Mouse (Mus musculus): ENCODE measurements around the gene Ptgr1. TPM values are rescaled to one million over a fixed set of nuclear protein-coding genes. Genes with fewer than 3 reads are reported as not detected.
A peak's percentile ranks its signal among the peaks of the same experiment; 100 is the strongest.

Gene Ptgr1
- polyA plus RNA-seq, 1 experiment from 2014 or later: 12.1 TPM

DNA sequence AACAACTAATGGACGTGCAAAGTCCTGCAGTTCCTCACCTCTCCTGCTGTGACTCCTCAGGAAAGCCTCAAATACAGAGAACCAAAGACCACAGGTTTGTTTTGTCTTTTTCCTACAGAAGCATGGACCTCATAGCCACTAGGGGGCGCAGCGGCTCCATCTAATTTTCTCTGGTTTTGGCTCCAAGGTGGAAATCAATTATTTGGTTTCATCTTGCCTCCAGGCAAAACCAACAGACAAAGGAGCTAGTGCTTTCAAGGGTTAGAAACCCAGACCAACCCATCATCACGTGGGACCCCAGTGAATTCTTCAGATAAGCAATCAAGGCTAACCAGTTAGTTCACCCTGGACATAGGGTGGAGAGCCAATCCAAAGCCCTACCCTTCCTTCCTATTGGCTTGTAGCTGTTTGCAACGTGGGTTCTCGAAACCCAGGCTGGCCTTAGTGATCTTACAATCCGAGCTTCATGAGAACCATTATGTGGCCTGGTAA is 1.7 kb downstream of the Ptgr1 start:
- Histone ChIP-seq H3K27ac (no peak overlapping the region), H3K4me2 (replicated peaks) (no peak overlapping the region), H3K4me3 (no peak overlapping the region), H3K4me1 (no peaks in the 10 kb centered on the region), H3K9ac (no peak overlapping the region), H3K27me3 (replicated peaks) (no peaks in the 10 kb centered on the region), H3K9me3 (no peaks in the 10 kb centered on the region), H3K36me3 (no peaks in the 10 kb centered on the region)
- 27% methylated on average over 7 of the region's 7 CpGs for WGBS
- 0 out of 2 replicates have a peak, but pooled peaks have one; percentile 14 for ATAC-seq (ENCODE audit: low FRiP score, low read depth)

DNA sequence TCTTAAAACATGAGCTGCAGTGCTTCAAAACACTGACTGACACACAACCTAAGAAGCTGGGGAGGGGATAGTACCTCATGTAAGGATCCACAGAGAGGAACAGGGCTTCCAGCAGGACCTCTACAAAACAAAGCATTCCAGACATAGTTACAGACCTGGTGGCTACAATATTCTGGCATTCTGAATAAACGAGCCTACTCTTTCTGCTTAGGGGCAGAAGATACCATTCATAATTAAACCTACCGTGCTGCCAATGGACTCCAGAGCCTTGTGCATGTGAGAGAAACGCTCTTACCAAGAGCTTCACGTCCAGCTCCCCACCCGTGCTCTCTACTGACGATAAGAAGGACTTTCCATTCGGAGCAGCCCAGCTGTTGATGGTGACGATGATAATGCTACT is 4.1 kb downstream of the Ptgr1 start:
- no peak overlapping the region for H3K4me3 ChIP-seq
- 91% methylated on average over 8 of the region's 8 CpGs for WGBS

DNA sequence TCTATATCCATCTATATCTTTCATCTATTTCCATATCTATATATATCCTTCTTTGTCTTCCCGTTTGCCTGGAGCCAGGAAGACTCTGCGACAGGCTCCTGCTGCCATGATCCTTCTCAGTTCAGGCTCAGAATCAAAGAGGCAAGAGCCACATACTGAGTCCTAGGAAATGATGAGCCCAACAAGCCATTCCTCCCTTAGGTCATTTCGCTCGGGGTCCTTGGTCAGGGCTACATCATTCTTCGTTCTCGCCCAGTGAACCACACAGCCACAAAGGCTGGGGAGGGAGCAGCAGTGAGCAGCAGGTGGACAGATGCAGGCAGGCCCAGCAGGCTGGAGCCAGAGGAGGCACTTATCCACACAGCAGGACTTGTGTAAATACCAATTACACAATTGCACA is 5.5 kb downstream of the Ptgr1 start:
- no peak for ATAC-seq (ENCODE audit: low FRiP score, low read depth)
- 63% methylated on average over 6 of the region's 6 CpGs for WGBS
- no peaks in the 10 kb centered on the region for H3K36me3 ChIP-seq

More for the DNA sequence above, 4.1 kb downstream of the Ptgr1 start:
- Histone ChIP-seq H3K9ac (no peak overlapping the region), H3K4me1 (no peaks in the 10 kb centered on the region), H3K4me2 (replicated peaks) (no peak overlapping the region), H3K27me3 (replicated peaks) (no peaks in the 10 kb centered on the region), H3K27ac (no peak overlapping the region), H3K36me3 (no peaks in the 10 kb centered on the region), H3K9me3 (no peaks in the 10 kb centered on the region)
- ATAC-seq (ENCODE audit: low FRiP score, low read depth): no peak

DNA sequence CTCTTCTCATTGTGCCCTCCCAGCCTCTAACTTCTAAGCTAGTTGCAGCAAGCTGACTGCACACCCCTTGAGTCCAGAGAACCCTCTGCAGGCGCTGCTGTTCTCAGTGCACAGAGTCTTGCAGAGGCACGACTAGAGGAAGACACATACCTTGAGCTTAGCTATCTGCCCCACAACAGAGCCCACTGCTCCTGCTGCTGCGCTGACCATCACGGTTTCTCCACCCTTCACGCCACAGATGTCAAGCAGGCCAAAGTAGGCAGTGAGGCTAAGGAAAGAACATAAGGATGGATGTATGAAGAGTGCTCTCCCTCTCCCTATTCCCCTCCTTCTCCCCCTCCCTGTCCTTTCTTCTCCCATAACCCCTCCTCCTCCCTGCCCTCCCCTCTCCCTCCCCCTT is 11.2 kb downstream of the Ptgr1 start:
- Histone ChIP-seq H3K4me1 (no peaks in the 10 kb centered on the region), H3K9ac (no peak overlapping the region), H3K36me3 (no peaks in the 10 kb centered on the region), H3K4me2 (replicated peaks) (no peak overlapping the region), H3K27me3 (replicated peaks) (no peaks in the 10 kb centered on the region), H3K27ac (no peak overlapping the region), H3K9me3 (no peaks in the 10 kb centered on the region), H3K4me3 (no peak overlapping the region)
- no peak for ATAC-seq (ENCODE audit: low FRiP score, low read depth)
- WGBS: 90% methylated on average over 5 of the region's 5 CpGs

More for the DNA sequence above, 5.5 kb downstream of the Ptgr1 start:
- Histone ChIP-seq H3K4me1 (no peaks in the 10 kb centered on the region), H3K9me3 (no peaks in the 10 kb centered on the region), H3K27me3 (replicated peaks) (no peaks in the 10 kb centered on the region), H3K27ac (no peak overlapping the region), H3K4me2 (replicated peaks) (no peak overlapping the region), H3K9ac (no peak overlapping the region), H3K4me3 (no peak overlapping the region)

DNA sequence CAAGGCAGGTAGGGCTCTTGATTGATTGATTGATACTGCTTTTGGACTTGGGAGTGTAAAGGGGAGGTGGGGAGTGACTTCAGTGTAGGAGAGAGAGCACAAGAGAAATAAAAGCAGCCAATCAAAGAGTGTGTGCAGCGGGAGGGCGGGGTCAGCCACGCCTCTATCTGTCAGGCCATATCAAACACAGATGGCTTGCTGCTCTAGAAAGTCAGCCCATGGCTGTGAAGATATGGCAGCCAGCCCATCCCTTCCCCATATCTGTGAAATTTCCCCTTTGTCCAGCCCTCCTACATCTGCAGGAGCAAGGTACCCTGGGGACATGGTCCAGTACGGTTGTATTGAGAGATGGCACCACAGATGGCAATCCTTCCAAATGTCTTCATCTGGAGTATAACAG is 16.2 kb downstream of the Ptgr1 start:
- WGBS: 82% methylated on average over 4 of the region's 4 CpGs
- no peak for ATAC-seq (ENCODE audit: low FRiP score, low read depth)
- no peak overlapping the region for H3K27ac ChIP-seq

DNA sequence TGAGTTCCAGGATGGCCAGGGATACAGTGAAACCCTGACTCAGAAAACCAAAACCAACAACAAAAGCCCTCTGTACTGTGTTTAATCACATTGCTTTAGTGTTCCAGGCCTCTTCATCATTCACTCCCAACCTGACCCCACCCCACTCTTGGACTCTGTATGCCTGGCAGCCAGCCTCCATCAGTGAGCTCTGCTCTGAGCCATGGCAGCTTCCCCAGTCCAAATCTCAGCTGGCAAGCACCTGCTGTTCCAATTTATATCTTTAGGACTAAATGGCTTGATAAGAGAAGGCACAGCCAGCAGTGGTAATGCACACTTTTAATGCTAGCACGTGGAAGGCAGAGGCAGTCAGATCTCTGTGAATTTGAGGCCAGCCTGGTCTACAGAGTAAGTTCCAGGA is 21.8 kb downstream of the Ptgr1 start:
- WGBS: 90% methylated on average over 1 of the region's 1 CpGs
- Histone ChIP-seq H3K4me3 (no peak overlapping the region), H3K9ac (no peak overlapping the region), H3K4me2 (replicated peaks) (no peak overlapping the region), H3K4me1 (no peaks in the 10 kb centered on the region), H3K27ac (no peak overlapping the region), H3K9me3 (no peaks in the 10 kb centered on the region), H3K36me3 (no peaks in the 10 kb centered on the region), H3K27me3 (replicated peaks) (no peaks in the 10 kb centered on the region)
- no peak for ATAC-seq (ENCODE audit: low FRiP score, low read depth)

More for the DNA sequence above, 16.2 kb downstream of the Ptgr1 start:
- Histone ChIP-seq H3K9me3 (no peaks in the 10 kb centered on the region), H3K36me3 (no peaks in the 10 kb centered on the region), H3K27me3 (replicated peaks) (no peaks in the 10 kb centered on the region), H3K9ac (no peak overlapping the region), H3K4me2 (replicated peaks) (no peak overlapping the region), H3K4me3 (no peak overlapping the region), H3K4me1 (no peaks in the 10 kb centered on the region)

DNA sequence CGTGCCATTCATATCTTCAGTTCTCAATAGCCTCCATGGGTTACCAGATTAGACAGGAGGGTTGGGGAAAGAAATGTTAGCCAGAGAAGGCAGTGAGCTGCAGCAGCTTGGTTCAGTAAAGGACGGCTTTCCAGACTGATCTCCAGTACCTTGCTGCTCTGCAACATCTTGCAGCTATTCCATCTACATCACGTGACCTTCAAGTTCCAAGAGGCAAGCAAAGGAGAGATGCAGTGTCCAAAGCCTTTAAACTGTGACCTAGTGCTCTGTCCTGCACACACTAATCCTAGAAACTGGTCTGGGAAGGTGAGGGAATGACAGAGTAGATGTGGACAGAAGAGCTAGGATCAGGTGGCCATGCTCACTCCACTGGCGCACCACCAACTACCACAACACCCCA is 23.6 kb downstream of the Ptgr1 start:
- no peak for ATAC-seq (ENCODE audit: low FRiP score, low read depth)
- 95% methylated on average over 4 of the region's 4 CpGs for WGBS
- H3K9me3 ChIP-seq: no peaks in the 10 kb centered on the region
- H3K4me3 ChIP-seq: no peak overlapping the region
- H3K27ac ChIP-seq: no peak overlapping the region
- no peak overlapping the region for H3K9ac ChIP-seq
- H3K4me2 ChIP-seq (replicated peaks): no peak overlapping the region
- H3K36me3 ChIP-seq: no peaks in the 10 kb centered on the region
- H3K4me1 ChIP-seq: no peaks in the 10 kb centered on the region
- no peaks in the 10 kb centered on the region for H3K27me3 ChIP-seq (replicated peaks)

DNA sequence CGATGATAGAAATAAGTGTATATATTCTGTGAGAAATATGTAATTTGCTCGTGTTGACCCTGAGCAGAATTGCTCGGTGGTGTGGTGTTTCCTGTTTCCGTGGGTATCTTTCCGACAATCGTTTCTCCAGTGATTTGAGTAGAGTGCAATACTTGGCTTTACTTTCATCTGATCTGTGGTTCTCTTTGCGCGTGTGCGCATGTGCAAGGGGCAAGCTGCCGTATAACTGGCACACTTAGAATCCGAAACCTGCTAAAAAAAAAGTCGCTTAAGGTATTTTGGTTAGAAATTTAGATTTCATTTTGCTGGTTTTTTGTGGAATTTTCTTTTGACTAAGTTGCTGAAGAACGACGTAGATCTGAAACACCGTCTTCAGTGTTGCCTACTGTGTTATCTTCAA is 25.2 kb downstream of the Ptgr1 start:
- Histone ChIP-seq H3K36me3 (0 out of 2 replicates have a peak, but pooled peaks cover 5% of the 10 kb centered on the region), H3K9ac (no peak overlapping the region), H3K9me3 (no peaks in the 10 kb centered on the region), H3K27me3 (replicated peaks) (no peaks in the 10 kb centered on the region), H3K4me3 (no peak overlapping the region), H3K27ac (no peak overlapping the region), H3K4me1 (no peaks in the 10 kb centered on the region), H3K4me2 (replicated peaks) (no peak overlapping the region)
- 96% methylated on average over 15 of the region's 15 CpGs for WGBS
- no peak for ATAC-seq (ENCODE audit: low FRiP score, low read depth)

DNA sequence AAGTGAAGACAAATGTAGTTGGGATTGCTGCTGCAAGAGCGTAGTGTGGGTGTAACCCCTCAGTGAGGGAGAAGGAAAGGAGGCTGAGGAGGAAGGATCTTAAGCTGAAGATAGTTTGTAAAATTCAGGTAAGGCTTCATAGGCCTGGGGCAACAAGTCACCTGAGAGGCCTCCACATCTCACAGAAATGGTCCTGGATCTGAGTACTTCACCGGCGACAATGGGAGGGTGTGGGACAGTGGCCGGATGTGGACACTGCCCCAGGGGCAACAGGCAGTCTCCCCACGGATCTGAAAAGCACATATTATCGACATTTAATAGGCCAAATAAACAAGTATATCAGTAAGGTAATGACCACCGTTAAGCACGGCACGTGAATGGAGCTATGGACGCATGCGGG is 34.3 kb downstream of the Ptgr1 start:
- Histone ChIP-seq H3K4me3 (no peak overlapping the region), H3K9me3 (no peaks in the 10 kb centered on the region), H3K27ac (no peak overlapping the region), H3K36me3 (0 out of 2 replicates have a peak, but pooled peaks cover 5% of the 10 kb centered on the region), H3K4me1 (no peaks in the 10 kb centered on the region), H3K9ac (no peak overlapping the region), H3K4me2 (replicated peaks) (no peak overlapping the region), H3K27me3 (replicated peaks) (no peaks in the 10 kb centered on the region)
- WGBS: 92% methylated on average over 11 of the region's 11 CpGs
- ATAC-seq (ENCODE audit: low FRiP score, low read depth): no peak

DNA sequence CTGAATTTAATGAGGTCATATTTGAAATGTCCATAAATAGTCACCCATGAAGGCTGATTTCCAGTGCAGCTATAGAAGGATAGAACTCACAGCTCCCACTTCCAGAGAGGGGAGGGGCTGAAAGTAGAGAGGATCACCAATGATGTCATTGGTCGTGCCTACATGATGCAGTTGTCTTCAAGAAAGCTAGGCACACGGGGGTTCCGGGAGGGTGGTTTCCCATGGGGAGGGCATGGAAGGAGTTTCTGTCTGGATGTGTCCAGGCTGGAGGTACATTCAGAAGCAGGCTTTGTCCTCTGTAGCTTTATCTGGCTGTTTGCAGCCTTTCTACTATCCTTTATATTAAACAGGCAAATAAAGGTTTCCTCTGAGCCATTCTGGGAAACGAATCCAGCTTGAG is 38.5 kb downstream of the Ptgr1 start:
- Histone ChIP-seq H3K36me3 (no peaks in the 10 kb centered on the region), H3K9me3 (no peaks in the 10 kb centered on the region), H3K9ac (no peak overlapping the region), H3K4me1 (peaks cover 8% of the 10 kb centered on the region; the same call in 1 of the 2 replicates), H3K27ac (no peak overlapping the region), H3K4me3 (no peak overlapping the region), H3K27me3 (replicated peaks) (peaks cover 7% of the 10 kb centered on the region), H3K4me2 (replicated peaks) (no peak overlapping the region)
- WGBS: 87% methylated on average over 4 of the region's 4 CpGs
- no peak for ATAC-seq (ENCODE audit: low FRiP score, low read depth)

DNA sequence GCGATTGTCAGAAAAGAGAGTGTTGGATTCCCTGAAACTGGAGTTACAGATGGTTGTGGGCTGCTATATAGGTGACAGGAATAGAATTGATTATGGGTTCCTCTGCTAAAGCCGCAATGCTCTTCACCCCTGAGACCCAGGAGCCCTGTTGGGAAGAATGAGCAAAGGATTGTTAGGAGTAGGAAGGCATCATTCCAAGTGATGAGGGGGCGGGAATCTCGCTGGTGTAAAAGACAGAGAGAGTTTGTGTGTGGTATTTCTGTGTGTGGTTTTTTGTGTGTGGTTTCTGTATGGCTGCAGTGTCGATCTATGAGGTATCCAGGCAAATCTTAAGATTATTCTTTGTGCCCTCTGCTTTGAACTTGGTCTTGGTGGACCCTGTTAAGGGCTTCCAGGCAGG is 42.2 kb downstream of the Ptgr1 start:
- H3K9ac ChIP-seq: no peak overlapping the region
- no peaks in the 10 kb centered on the region for H3K9me3 ChIP-seq
- 44% methylated on average over 5 of the region's 5 CpGs for WGBS
- no peak overlapping the region for H3K27ac ChIP-seq
- H3K36me3 ChIP-seq: no peaks in the 10 kb centered on the region
- peaks cover 7% of the 10 kb centered on the region for H3K27me3 ChIP-seq (replicated peaks)
- no peak overlapping the region for H3K4me3 ChIP-seq
- no peak for ATAC-seq (ENCODE audit: low FRiP score, low read depth)
- H3K4me2 ChIP-seq (replicated peaks): peak overlapping the region; percentile 67
- peaks cover 8% of the 10 kb centered on the region; the same call in 1 of the 2 replicates for H3K4me1 ChIP-seq

DNA sequence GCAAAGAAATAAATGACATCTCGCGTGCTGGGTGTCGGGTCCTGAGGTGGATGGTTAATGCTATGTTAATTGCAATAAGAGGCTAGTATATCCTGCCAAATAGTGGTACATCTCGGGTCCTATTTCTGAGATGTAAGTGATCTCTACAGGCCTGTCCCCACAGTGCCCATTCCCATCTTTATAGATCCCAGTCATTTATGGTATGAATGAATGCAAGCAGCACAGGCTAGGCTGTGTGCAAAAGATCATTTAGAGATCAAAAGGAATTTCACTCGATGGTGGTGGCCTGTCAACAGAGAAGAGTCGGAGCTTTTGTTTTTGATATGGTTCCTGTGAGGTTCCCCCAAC is 42.7 kb downstream of the Ptgr1 start:
- Histone ChIP-seq H3K36me3 (no peaks in the 10 kb centered on the region), H3K4me3 (peak overlapping the region; percentile 66), H3K27ac (no peak overlapping the region), H3K4me2 (replicated peaks) (peak overlapping the region; percentile 67), H3K9ac (0 out of 2 replicates have a peak overlapping the region, but pooled peaks have one; percentile 67), H3K4me1 (peaks cover 8% of the 10 kb centered on the region; the same call in 1 of the 2 replicates), H3K9me3 (no peaks in the 10 kb centered on the region), H3K27me3 (replicated peaks) (peaks cover 7% of the 10 kb centered on the region)
- 20% methylated on average over 6 of the region's 6 CpGs for WGBS
- ATAC-seq (ENCODE audit: low FRiP score, low read depth): peak; percentile 23; the same call in 1 of the 2 replicates

DNA sequence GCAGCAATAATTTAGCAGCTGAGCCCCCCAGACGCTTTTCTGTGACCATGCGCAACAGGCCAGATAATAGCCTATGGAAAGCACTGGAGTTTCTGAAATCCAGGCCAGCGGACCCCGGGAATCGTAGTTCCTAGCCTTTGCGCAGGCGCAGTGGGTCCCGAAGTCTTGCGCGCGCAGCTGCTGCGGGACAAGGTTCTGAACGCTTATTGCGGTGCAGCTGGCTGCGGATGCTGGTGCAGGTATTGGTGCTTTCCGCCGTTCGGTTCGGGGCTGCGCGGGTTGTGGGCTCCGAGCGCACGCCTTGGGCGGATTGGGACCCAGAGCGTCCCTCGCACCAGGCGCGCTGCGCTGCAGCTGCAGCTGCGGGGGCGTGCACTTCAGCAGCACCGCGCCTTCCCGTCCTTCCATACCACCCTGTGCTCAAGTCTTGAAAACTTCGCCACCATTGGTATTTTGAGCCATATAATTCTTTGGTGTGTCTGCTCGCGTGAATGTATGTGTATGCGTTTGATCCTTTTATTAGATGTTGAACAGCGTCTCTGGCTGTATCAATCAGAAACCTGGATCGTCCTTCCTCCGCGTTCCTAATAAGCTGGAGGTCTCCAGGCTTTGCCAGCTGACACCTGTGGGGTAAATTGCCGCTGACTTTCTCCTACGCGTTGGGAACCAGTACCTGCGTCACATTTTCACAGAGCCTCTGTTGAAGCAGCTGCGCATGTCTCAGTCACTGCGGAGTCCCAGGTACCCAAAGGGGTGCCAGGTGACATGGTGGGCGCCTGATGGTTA is 43.3 kb downstream of the Ptgr1 start, which contains the start of gene Zkscan16:
Gene Zkscan16, plus strand, starts transcription at position 209 of the 786 bp plus-strand sequence.
- ATAC-seq (ENCODE audit: low FRiP score, low read depth): peak; percentile 87
- H3K4me3 ChIP-seq: peak within 1 kb of the TSS; percentile 66
- H3K9ac ChIP-seq: peak within 1 kb of the TSS; percentile 67
- H3K27ac ChIP-seq: no peak within 1 kb of the TSS
- peaks cover 8% of the 10 kb centered on the region; the same call in 1 of the 2 replicates for H3K4me1 ChIP-seq
- peak within 1 kb of the TSS; percentile 67 for H3K4me2 ChIP-seq (replicated peaks)
- 1% methylated on average over 50 of the region's 50 CpGs for WGBS
- peaks cover 7% of the 10 kb centered on the region for H3K27me3 ChIP-seq (replicated peaks)
- no peaks in the 10 kb centered on the region for H3K9me3 ChIP-seq
- no peaks in the 10 kb centered on the region for H3K36me3 ChIP-seq
